Mouse (Mus musculus) layer of hippocampus, adult 18-20 months (tissue): ENCODE results near the gene Klhdc4. TPM values are rescaled to one million over a fixed set of nuclear protein-coding genes. Genes with fewer than 3 reads are reported as not detected.
A peak's percentile ranks its signal among the peaks of the same experiment; 100 is the strongest.

ENCODE experiments used
- DNase-seq, 2 experiments: peaks; one replicate each; pipeline ENCODE4 v3.0.0; 2022; ENCODE audit warnings: low spot score in 2 of 2
- total RNA-seq, 2 experiments: library from RNA; stranded (reverse); gene quantifications; 2 replicates each; pipeline ENCODE4 v1.2.3; 2021

Klhdc4 gene
- total RNA-seq, 2 experiments from 2014 or later, result 27.0 to 27.9 TPM

DNA sequence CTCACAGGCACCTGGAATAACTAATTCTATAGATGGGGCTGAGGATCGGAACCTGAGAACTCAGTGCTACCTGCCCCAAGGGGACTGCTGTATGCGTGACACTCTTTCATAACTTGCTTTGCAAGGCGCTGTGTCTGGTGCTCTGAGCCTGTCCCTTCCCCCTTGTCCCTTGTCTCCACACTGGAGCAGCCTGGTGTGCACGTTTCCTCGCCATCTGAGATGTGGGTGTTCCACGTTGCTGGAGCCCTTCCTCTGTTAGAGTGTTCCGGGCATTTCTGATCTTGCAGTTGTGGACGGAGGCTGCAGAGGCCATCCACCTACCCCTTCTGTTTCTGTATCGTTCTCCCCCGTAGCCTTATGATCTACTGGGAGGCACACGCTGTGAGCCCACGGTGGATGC is 70.9 kb downstream of the Klhdc4 start:
- no peak for DNase-seq

DNA sequence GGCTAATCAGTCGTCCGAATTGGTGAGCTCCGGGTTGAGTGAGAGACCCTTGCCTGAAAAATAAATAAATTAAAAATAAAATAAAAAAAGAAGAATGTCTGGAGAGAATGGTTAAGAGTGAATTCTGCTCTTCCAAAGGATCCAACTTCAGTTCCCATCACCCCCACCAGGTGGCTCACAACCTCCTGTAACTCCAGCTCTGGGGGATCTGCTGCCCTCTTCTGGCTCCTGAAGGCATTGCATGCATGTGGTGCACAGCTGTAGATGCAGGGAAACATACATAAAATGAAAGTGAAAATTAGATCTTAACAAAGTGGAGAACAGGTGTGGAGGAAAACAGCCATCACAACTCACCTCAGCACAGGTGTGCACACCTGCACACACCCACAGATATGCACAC is 78.0 kb downstream of the Klhdc4 start:
- peak in 1 of 2 experiments; percentile 69 for DNase-seq

DNA sequence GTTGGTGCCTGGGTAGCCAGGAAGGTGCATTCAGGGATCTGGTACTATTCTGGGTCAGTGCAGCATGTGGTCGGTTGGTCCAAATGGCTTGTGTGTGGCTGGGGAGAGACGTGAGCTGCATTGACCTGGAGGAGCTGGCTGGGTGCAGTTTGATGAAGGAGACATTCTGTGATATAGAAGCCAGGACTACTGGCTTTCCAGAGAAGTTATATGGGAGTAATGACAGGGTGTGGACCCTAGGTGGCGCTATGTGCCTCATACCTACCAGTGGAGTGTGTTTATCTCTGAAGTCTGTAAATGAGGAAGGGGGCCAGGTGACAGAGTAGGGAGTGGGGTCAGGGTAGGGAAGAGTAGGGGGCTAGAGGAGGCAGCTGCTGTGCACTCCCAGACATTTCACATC is 78.9 kb downstream of the Klhdc4 start:
- no peak for DNase-seq

DNA sequence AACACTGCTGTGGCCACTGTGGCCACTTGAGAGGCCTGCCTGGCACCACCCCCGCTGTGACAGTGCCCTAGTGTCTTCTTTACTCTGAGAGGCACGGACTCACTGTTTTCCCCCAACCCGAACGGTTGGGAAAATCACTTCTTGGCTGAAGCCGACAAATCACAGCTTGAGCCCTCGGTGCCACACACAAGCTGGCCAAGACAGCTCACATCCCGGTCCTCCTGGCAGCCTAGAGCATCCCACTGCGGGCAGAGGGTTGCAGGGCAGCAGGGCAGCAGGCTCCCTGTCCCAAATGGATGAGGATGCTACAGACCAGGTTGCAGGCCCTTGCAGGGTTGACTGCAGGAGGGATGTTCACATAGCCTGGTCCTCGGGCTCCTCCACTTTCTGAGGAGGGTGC is 79.9 kb downstream of the Klhdc4 start:
- no peak for DNase-seq

Other genes with a start within 250 kb of the Klhdc4 start
- gene Map1lc3b, start 239.2 kb downstream of the Klhdc4 start, total RNA-seq, result 100 to 1,000 TPM; 166 to 181 TPM
- gene Zcchc14, start 176.7 kb downstream of the Klhdc4 start, total RNA-seq, result 10 to 100 TPM; 88.8 to 90.1 TPM
- 100 to 1,000 TPM; 344 to 371 TPM for gene Jph3, start 99.9 kb downstream of the Klhdc4 start, total RNA-seq
- gene Slc7a5, start 78.1 kb upstream of the Klhdc4 start, total RNA-seq, result 10 to 100 TPM; 52.8 to 55.7 TPM
- under 1 TPM; 0.25 to 0.54 TPM for gene Car5a, start 115.3 kb upstream of the Klhdc4 start, total RNA-seq
- 10 to 100 TPM; 49.9 to 58.2 TPM for gene Banp, start 120.2 kb upstream of the Klhdc4 start, total RNA-seq